Mouse (Mus musculus) cerebellum, postnatal 36 days (tissue): ENCODE measurements at regions not wholly inside any gene's neighbourhood (a gene's known extent, or its start where the extent isn't known, plus 50 kb on each side); places are given as distances from the start of the nearest gene placed in this dataset.

ENCODE experiments used
- DNase-seq, 2 experiments: peaks; one replicate each; pipeline ENCODE4 v3.0.0; 2021 to 2022; ENCODE audit warnings: mixed read lengths in 2 of 2

DNA sequence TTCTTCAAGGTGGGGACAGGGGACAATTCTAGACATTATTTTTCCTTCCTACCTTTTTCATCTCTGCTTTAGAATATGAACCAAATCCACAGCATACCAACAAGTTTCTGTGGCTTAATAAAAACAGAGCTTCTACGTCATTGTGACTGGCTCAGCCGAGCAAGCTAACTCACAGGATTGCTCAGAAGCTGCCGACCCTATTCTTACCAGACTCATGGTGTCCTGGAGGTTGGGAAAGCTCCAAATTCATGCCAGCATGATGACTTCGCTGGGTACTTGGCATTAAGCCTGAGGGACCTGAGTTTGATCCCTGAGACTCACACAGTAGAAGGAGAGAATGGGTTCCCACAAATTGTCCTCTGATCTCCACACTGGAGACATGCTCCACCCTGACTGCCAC, 253.1 kb upstream of the Tbl1xr1 start:
- DNase-seq = no peak

DNA sequence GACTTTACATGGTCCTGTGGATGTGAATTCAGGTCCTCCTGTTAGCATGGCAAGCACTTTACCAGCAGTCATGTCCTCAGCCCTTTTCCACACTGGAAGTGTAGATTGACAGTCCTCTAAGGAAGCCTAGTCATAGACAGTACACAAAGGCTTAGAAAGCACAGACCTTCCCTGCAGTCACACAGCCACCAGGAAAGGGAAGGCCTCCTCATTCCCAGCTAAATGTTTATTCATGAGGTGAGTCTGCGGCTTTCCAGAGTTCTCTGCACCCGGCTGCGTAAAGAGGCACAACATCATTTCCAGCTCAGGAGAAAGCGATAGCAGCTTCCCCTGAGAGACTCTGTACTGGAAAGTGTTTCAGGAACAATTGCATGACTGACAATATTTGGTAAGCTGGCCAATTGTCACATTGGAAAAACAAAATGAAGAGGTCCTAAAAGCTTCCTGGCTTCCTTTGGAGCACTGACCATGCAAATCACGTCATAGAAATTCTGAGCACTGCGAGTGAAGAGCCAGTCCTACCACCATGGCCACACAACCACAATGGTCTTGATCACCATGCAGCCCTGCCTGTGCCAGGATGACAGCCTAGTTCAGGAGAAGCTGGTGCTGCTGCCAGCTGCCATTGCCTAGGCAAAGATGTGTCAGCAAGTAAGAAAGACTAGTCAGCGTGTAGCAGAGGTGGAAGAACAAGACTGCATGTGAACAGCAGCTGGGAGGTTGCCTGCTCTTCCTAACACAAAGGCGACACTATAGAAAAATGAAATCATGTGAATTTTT, 252.2 kb upstream of the Tbl1xr1 start:
- no peak for DNase-seq

DNA sequence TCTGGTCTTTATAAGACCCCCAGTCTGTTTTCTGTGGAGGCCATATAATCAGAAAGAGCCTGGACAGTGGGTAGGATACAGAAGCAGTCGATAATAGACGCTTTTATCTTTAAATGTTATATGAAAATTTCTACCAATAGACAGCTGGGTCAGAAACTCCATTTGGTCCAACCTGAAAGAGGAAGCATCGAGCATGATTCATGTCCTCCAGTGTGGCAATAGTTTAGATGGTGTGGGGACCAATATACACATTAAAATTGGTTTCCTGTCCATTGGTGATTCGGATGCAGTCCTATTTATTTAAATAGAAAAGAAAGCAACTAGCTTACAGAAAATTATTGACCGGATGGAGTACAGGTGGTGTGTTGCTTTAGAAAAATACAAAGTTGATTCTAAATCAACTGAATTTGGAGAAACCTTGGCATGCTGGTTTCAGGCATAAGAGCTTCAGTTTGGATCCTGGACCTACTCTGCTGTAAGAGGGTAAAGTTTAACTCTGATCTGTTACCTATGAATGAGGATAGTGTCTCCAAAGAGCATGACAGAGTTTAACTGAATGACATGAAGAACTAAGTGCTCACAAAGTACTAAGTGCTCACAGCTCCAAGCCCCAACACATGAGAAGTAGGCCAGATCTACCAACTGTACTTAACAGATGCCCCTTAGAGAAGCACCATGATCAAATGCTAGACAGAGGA, 251.4 kb upstream of the Tbl1xr1 start:
- no peak for DNase-seq

DNA sequence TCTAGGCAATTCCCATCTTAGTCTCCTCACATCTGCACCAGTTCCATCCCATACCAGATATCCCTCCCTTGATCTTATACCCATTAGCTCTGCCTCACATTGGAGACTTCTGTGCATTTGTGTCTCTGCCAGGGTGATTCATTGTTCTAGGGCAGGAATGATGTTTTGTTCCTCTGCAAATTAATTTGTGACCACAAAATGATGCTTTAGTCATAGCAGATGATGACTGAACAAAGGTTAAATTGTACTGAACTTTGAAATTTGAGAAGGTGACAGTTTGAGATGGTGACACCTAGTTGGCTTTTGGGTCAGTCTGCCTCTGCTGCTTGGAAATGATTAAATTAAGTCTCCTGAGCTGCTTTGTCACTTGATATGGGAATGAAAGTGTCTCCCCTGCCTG, 248.8 kb upstream of the Tbl1xr1 start:
- no peak for DNase-seq

DNA sequence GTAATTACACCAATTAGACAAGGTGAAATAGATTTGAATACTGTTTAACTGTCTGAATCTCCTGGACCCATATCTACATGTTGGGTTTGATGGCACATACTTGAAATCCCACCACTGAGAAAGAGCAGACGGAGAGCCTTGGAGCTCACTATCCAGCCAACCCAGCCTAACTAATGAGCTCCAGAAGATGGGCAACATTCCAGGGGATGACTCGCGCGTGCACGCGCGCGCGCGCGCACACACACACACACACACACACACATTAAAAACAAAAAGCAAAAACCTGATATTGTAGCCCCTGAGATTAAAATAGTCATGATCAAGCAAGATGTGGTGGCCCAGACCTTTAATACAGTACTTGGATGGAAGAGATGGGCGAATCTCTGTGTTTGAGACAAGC, 243.3 kb upstream of the Tbl1xr1 start:
- no peak for DNase-seq

DNA sequence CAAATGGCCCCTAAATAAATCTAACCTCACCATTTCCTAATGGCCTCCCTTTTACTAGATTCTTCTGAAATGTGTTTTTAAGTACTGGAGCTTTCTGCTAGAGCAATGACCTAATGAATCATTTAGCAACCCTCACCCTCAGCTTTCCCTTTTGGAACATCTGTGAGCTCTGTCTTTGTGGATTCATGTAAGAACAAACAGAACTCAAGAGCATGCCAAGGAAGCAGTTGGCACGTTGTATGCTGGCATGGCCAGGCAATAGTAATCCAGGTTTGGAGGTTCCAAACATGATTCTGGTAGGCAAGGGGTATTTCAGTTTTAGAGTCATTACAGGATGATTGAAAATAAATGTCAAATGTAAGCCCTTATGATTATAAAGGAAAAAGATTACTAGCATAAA, 240.9 kb upstream of the Tbl1xr1 start:
- DNase-seq = no peak

DNA sequence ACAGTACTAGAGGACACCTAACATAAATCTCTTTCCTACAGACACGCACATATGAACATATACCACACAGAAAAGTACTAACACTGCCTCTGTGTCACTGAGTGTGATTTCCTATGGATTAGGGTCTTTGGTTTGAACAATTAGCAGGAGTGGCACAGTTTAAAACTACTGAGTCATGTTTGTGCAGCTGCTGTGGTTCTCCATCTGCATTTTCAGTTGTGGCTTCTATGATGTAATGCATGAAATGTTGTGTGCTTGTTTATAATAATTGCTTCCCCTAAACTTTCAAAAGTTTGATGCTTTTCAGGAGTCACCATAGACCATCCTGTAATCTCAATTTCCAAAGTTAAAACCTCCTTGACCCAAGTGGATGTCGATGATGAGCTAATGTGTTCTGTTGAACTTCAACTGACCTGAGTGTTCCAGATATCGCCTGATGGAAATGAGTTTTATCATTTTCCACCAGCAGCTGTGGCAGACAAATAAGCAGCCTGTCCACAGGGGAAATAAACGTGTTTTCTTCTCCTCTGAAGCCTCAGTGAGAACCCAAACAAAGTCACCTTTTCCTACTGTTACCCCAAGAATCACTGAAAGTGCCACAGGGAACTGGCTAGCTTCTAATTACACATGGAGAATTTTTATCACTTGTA, 239.0 kb upstream of the Tbl1xr1 start:
- no peak for DNase-seq

DNA sequence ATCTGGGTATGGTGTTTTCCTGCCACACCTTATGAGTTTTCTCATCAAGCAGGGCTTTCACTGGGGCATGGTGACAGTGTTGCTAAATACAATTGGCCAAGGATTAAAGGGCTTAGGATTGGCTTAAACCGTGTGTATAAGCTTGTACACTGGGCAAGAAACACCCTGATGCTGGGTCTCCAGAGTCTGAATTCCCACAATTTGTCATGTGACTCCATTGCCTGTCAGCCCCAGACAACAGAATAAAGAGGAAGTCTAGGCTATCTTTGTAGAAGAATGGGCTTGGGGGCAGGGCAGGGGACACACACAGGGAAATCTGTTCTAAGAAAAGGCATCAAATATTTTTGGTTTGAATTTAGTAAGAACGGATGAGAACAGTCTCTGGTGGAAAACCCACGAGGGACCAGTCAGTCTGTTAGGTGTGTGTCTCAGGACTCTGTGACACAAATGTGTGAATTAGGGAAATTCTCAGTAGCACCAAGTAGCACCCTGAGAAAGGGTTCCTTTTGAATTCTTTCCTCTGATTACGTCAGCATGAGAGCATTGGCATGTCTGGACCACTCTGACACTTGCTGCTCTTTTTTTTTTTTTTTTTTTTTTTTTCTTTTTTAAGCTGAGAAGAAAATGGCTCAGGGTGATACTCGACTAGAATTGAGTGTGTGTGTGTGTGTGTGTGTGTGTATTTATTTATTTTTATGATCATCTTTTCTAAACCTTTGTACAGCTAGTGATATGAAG, 235.5 kb upstream of the Tbl1xr1 start:
- DNase-seq = no peak

DNA sequence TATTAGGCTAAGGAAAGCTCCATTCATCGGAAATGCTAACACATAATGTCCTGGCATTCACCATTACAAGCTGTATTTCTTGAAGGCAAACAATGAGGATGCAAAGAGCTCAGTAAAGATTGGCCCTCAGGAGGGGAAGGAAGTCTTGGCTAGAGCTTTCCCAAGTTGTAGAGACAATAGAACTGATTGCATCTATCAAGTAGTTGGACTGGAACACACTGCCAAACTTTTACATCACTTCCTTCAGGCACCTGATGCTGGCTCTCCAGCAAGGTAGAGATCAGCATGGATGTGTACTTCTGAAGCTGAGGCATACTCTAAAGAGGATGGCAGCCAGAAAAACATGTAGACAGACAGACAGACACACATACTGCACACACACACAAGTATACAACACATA, 234.9 kb upstream of the Tbl1xr1 start:
- DNase-seq = no peak

DNA sequence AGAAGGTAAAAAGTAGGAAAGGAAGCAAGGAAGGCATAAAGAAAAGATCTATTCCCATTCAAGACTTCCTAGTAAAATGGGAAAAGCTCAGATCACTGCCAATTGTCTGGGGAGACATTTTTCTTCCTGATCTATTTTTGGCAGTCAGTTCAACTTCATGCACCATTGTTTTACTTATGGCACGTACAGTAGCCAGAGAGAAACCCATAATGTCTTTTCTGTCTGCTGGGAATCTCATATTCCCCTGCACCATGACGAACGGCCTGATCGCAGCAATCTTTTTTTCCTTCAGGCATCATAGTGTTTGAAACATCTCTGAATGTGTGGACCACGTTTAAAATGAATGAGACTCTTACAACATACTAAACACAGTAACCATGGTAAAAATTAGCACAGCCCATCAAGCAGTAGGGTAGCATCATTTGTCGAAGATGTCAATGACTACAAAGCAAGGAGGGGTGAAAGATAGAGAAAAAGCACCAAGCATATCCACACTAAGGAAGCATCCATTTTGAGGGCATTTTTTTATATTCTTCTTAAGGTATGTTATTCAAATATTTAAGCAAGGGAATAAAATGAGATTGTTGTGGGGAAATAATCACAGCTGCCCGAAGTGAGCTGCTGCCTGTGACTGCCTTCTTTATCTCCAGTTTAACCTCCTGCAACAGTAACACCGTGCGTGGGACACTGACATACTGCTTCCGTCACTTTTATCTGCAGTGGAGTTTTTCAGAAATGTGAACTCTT, 233.7 kb upstream of the Tbl1xr1 start:
- DNase-seq = no peak

DNA sequence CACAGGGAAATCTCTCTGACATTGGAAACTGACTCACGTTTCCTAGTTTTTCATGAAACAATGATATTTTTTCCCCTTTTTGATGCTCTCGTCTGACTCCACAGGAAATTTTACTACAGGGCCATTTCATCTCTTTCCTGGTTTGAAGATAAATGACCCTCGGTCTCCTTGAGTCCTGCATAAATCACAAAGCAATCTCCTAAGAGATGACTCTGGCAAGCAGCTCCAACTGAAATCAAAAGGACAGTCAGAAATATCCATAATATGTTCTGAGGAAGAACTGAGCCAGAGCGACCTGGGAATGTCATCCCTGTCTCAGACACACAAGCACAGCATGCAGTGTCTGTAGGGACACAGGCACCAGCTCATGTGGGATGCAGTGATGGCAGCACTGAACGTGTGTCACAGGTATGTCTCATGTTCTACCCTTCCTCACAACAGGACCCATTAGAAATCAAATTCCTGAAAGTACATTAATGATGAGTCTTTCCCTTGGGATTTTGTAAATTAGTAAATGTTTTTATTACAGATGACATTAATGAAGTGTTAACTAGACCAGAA, 233.1 kb upstream of the Tbl1xr1 start:
- DNase-seq = no peak

DNA sequence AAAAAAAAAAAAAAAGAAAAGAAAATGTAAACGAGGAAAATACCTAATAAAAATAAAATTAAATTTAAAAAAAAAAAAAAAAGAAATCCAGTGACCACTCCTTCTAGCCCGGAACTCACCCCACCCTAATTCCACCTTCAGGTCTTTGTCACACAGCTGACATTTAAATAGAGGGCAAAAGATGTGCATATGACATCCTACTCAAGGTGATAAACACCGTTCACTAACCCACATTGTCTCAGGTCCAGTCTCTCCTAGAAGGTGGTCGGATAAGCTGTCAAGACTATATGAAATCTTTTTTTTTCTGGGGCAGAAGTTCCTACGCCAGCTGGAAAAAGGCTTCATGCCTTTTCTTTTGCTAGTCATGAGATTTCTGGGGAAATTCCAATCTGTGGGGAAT, 226.6 kb upstream of the Tbl1xr1 start:
- DNase-seq = no peak

DNA sequence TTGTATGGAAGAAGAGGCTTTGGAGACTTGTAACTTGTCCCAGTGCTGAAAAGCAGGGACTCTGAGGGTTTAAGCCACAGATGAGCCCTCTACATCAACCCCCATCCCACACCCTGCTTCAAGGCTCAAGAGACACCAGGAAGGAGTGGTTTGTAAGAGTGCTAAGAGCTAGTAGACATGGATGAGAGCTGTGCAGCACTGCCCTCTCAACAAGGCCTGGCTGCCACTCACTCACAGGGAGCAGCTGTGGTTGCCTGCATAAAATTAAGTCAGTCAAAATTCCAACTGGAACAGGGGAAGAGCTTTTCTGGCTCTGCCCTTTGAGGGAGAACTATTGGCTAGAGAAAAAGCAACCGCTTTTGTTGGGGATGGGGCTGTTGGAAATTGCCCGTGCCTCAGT, 225.5 kb upstream of the Tbl1xr1 start:
- DNase-seq = no peak

DNA sequence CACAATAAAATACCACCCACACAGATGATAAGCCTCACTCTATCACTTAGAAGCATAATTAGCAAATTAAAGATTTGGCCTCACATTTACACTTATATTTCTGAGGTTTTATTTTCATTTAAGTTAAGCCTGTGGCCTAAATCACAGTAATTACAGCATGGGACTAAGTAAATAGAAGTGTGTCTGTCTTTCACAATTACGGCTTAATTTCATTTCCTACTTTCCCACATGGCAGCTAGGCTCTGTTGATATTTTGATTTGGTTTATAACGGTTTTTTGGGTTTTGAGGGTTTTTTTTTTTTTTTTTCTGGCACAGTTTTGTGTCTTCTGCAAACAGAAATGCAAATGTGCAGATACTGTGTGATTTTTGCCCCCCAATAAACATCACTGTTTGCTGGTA, 222.1 kb upstream of the Tbl1xr1 start:
- DNase-seq = no peak

DNA sequence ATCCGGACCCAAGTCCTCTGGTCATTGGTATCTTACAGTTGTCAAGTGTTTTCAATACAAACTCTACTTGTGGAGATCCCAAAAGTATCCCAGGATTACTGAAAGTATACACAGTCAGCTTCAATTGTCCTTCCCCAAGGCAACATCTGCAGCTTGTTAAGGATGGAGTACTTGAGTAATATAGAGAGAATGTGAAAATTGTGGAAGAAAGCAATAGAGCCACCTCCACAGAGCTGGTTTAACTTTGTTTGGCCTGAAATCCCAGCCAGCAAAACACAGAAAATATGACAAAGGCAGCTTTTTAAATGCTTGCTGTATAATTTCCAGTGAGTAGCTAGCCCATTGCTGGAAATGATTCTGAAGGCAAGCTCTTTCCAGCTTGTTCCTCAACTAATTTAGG, 217.0 kb upstream of the Tbl1xr1 start:
- DNase-seq = no peak

DNA sequence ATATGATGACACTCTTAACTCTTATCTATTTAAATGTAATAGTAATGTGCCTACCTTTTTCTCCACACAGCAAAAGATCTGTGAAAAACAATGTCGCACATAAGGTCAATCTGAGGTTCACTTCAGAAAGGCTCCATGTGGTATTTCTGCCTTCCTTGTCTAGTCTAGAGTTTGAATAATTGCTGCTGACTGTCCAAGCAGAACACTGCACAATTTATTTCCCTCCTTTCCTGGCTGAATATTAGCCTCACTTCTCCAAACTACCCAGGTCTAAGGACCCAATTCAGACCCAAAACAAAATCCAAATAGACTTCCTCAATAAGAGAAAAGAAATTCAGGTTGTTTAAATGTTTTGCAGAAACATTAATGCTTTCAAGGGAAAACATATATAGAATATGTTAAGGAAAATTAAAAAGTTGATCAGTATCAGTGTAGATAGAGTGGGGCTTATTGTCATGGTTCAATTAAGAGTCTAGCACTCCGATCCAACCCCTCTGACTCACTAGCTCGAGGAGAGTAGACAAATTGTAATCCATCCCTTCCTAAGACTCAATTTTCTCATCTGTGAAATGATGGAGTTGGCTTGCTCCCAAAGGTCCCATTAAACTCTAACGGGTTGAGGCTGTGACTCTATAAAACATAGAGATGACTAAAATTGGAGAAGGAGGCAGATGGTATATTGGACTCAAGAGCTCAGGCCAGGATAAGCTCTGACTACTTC, 215.4 kb upstream of the Tbl1xr1 start:
- DNase-seq = no peak

DNA sequence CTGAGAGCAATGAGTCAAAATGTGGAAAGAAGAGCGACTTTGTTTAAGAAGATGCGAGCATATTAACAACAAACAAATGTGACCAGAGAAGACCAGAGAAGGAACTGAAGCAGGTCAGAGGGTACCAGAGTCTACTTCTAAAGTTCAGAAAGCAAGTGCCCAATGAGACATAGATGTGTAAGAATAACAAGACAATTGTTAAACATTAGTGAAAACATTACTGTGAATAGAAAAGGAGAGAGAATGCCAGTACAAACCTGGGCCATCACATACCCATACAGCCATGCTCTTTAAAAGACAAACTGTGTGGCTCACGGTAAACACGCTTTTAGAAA, 214.8 kb upstream of the Tbl1xr1 start:
- no peak for DNase-seq

DNA sequence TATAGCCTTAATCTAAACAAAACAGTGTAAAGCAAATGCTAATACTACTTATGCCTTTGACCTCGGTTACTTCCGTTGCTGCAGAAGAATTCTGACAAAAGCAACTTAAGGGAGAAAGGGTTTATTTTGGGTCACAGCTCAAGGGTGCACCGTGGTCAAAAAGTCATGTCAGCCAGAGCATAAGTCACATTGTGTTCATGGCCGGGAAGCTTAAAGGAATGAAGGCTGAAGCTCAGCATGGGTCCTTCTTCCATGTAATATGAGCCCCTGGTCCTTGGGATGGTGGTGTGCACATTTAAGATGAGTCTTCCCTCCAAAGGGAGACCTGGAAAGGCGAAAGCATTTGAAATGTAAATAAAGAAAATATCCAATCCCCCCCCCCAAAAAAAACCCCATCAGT, 212.1 kb upstream of the Tbl1xr1 start:
- DNase-seq = no peak

DNA sequence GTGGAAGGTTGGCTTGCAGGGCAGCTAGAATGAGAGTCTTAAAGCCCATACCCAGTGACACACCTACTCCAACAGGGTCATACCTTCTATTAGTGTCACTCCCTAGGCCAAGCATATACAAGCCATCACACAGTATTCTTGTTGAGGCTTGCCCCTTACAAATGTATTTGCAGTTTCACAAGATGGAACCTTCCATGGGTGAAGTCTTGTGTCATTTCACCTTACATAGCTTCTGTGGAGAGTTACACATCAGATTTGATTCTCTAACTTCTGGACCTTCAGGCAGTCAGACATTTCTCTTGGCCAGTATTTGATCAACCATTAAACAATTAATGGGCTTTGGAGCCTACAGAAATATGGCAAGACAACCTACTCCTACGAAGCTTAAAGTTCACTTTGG, 210.6 kb upstream of the Tbl1xr1 start:
- DNase-seq = no peak

DNA sequence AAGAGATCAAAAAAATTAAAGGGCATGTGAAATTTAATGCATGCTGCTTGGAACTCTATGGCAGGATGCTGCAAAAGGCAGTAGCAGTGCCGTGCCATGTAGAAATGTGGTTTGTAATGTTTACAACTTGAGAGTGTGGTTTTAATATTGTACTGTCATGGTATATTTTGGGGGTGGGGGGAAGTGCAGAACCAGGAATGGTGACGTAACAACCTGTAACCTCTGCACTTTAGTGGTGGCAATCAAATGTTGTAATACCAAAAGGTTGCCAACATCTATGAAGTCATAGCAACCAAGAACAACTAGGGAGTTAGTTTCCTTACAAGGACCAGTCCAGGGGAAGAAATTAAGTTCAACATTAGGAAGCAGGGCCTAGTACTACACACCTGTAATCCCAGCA, 198.1 kb upstream of the Tbl1xr1 start:
- no peak for DNase-seq

DNA sequence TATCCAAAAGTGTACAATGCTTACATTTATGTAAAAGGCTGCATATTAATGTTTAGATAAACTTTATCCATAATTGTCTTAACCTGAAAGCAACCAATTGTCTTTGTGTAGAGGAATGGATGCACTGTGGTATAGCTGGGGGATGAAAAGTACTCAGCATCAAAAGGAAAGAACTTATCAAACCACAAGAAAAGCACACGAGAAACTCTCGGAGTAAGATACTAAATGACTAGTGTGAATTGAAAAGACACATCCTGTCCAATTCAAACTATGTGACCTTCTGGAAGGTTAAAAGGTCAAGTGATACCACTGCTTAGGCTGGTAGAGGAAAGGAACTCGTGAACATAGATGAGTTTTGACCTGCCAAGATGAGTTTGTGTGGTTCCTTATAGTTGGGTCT, 192.2 kb upstream of the Tbl1xr1 start:
- DNase-seq = no peak

DNA sequence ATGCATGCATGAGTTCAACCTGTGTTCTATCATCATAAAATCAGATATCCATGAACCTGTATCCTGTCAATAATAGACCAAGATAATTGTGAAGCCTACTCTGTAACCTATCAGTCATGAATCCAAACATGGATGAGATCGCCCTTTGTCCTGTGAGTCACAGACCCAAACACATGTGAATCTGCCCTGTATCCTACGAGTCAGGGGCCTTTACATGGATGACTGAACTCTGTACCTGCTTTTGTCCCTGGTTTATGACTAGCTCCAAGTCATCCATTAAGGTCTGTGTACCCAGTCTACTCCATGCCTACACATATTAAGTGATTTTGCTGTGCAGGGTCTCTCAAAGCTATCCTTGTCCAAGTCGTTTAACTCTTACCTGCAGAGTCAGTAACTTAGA, 187.7 kb upstream of the Tbl1xr1 start:
- DNase-seq = no peak
